Mouse (Mus musculus): ENCODE measurements around the gene Gm10282.

The Gm10282 gene

GRCm38 (mm10) chr8:72305210-72305905, at the start of gene Gm10282:
Gene Gm10282 (minus strand): TSS chr8:72305260.
- DNase-seq (ENCODE audit: low spot score in 2 of 2) = no peak

- DNase-seq (ENCODE audit: low spot score in 2 of 2) = peak in 1 of 2 experiments; percentile 80
These were observed 49.2 kb upstream of the Gm10282 start for GRCm38 (mm10) chr8:72354272-72354671.

GRCm38 (mm10) chr8:72353700-72354045, 48.6 kb upstream of the Gm10282 start:
- DNase-seq (ENCODE audit: low spot score in 2 of 2) = no peak

GRCm38 (mm10) chr8:72352951-72353699, 48.1 kb upstream of the Gm10282 start:
- DNase-seq (ENCODE audit: low spot score in 2 of 2) = no peak

GRCm38 (mm10) chr8:72351405-72352005, 46.4 kb upstream of the Gm10282 start:
- no peak for DNase-seq (ENCODE audit: low spot score in 2 of 2)

- peak in 1 of 2 experiments; percentile 77 for DNase-seq (ENCODE audit: low spot score in 2 of 2)
These were observed 45.7 kb upstream of the Gm10282 start for GRCm38 (mm10) chr8:72350727-72351126.

- no peak for DNase-seq (ENCODE audit: low spot score in 2 of 2)
These were observed 44.8 kb upstream of the Gm10282 start for GRCm38 (mm10) chr8:72349838-72350237.

GRCm38 (mm10) chr8:72348956-72349355, 43.9 kb upstream of the Gm10282 start:
- no peak for DNase-seq (ENCODE audit: low spot score in 2 of 2)

- DNase-seq (ENCODE audit: low spot score in 2 of 2) = peak in 1 of 2 experiments; percentile 52
These were observed 43.1 kb upstream of the Gm10282 start for GRCm38 (mm10) chr8:72348114-72348513.

- DNase-seq (ENCODE audit: low spot score in 2 of 2) = no peak
These were observed 42.5 kb upstream of the Gm10282 start for GRCm38 (mm10) chr8:72347553-72347952.

- DNase-seq (ENCODE audit: low spot score in 2 of 2) = peak in 1 of 2 experiments; percentile 51
These were observed 38.7 kb upstream of the Gm10282 start for GRCm38 (mm10) chr8:72343725-72344124.

GRCm38 (mm10) chr8:72342556-72343300, 37.7 kb upstream of the Gm10282 start:
- DNase-seq (ENCODE audit: low spot score in 2 of 2) = no peak

- DNase-seq (ENCODE audit: low spot score in 2 of 2) = no peak
These were observed 32.0 kb upstream of the Gm10282 start for GRCm38 (mm10) chr8:72337034-72337433.

- DNase-seq (ENCODE audit: low spot score in 2 of 2) = no peak
These were observed 31.2 kb upstream of the Gm10282 start for GRCm38 (mm10) chr8:72336273-72336672.

GRCm38 (mm10) chr8:72334144-72334641, 29.1 kb upstream of the Gm10282 start:
- DNase-seq (ENCODE audit: low spot score in 2 of 2) = no peak

GRCm38 (mm10) chr8:72333429-72334143, 28.5 kb upstream of the Gm10282 start:
- no peak for DNase-seq (ENCODE audit: low spot score in 2 of 2)

- no peak for DNase-seq (ENCODE audit: low spot score in 2 of 2)
These were observed 26.6 kb upstream of the Gm10282 start for GRCm38 (mm10) chr8:72331631-72332030.

- no peak for DNase-seq (ENCODE audit: low spot score in 2 of 2)
These were observed 25.9 kb upstream of the Gm10282 start for GRCm38 (mm10) chr8:72330806-72331516.

GRCm38 (mm10) chr8:72329116-72329515, 24.1 kb upstream of the Gm10282 start:
- DNase-seq (ENCODE audit: low spot score in 2 of 2) = no peak

GRCm38 (mm10) chr8:72324708-72325107, 19.6 kb upstream of the Gm10282 start:
- no peak for DNase-seq (ENCODE audit: low spot score in 2 of 2)

All from spleen, postnatal 10 days (tissue).